Mouse (Mus musculus) CD8-positive naive resting alpha-beta T cell, adult 2 months (primary cell): ENCODE data around the gene Nrp1.

Experiments used
- DNase-seq, 2 experiments: peaks; one replicate each; pipeline ENCODE4 v3.0.0; 2022; ENCODE audit warnings: low read depth in 2 of 2, low spot score in 2 of 2

Nrp1 gene

GRCm38 (mm10) chr8:128493801-128494200, 135.4 kb downstream of the Nrp1 start:
- no peak for DNase-seq

GRCm38 (mm10) chr8:128498836-128499235, 140.4 kb downstream of the Nrp1 start:
- DNase-seq = no peak

- DNase-seq = no peak
These were observed 145.9 kb downstream of the Nrp1 start for GRCm38 (mm10) chr8:128504136-128504829.

GRCm38 (mm10) chr8:128505866-128506265, 147.5 kb downstream of the Nrp1 start:
- DNase-seq = no peak

GRCm38 (mm10) chr8:128508723-128509122, 150.3 kb downstream of the Nrp1 start:
- no peak for DNase-seq

- no peak for DNase-seq
These were observed 152.6 kb downstream of the Nrp1 start for GRCm38 (mm10) chr8:128511021-128511420.

GRCm38 (mm10) chr8:128511732-128512131, 153.3 kb downstream of the Nrp1 start:
- DNase-seq = no peak

- no peak for DNase-seq
These were observed 158.5 kb downstream of the Nrp1 start for GRCm38 (mm10) chr8:128516846-128517446.

- no peak for DNase-seq
These were observed 159.2 kb downstream of the Nrp1 start for GRCm38 (mm10) chr8:128517546-128518102.

- peak; percentile 14 to 28 for DNase-seq
These were observed 161.0 kb downstream of the Nrp1 start for GRCm38 (mm10) chr8:128519366-128519765.

- DNase-seq = no peak
These were observed 165.4 kb downstream of the Nrp1 start for GRCm38 (mm10) chr8:128523825-128524224.

- DNase-seq = no peak
These were observed 167.5 kb downstream of the Nrp1 start for GRCm38 (mm10) chr8:128525912-128526311.

- DNase-seq = no peak
These were observed 170.4 kb downstream of the Nrp1 start for GRCm38 (mm10) chr8:128528591-128529383.

GRCm38 (mm10) chr8:128534442-128534871, 176.1 kb downstream of the Nrp1 start:
- DNase-seq = no peak

- no peak for DNase-seq
These were observed 177.3 kb downstream of the Nrp1 start for GRCm38 (mm10) chr8:128535685-128536084.

- DNase-seq = no peak
These were observed 180.0 kb downstream of the Nrp1 start for GRCm38 (mm10) chr8:128538378-128538777.

GRCm38 (mm10) chr8:128541355-128542090, 183.1 kb downstream of the Nrp1 start:
- no peak for DNase-seq

GRCm38 (mm10) chr8:128544128-128544846, 185.9 kb downstream of the Nrp1 start:
- no peak for DNase-seq

GRCm38 (mm10) chr8:128546287-128546686, 187.9 kb downstream of the Nrp1 start:
- DNase-seq = no peak

GRCm38 (mm10) chr8:128547361-128547760, 189.0 kb downstream of the Nrp1 start:
- DNase-seq = no peak
